Mouse (Mus musculus) granulocyte monocyte progenitor cell, adult 5-6 weeks (primary cell): ENCODE results near the gene Eps15l1. TPM values are rescaled to one million over a fixed set of nuclear protein-coding genes. Genes with fewer than 3 reads are reported as not detected.

ENCODE experiments used
- ATAC-seq: replicated peaks from 2 replicates; pipeline ENCODE4 v1.8.0; 2016; ENCODE audit warnings: mild to moderate bottlenecking, moderate TSS enrichment, inconsistent platforms; ENCODE audit not compliant: poor library complexity, severe bottlenecking
- total RNA-seq, 2 experiments: library from RNA; stranded (forward) in 1 of 2; stranded (reverse) in 1 of 2; fragments of 200-712, 200-1000 nt in 1 of 2; fragments of >200 nt in 1 of 2; fragmentation: Nextera tagmentation in 1 of 2; gene quantifications; 2 replicates each; pipeline ENCODE4 v1.2.3; 2014 to 2017

Gene Eps15l1
- total RNA-seq, 2 experiments from 2014 or later = 38.6 to 58.3 TPM

DNA sequence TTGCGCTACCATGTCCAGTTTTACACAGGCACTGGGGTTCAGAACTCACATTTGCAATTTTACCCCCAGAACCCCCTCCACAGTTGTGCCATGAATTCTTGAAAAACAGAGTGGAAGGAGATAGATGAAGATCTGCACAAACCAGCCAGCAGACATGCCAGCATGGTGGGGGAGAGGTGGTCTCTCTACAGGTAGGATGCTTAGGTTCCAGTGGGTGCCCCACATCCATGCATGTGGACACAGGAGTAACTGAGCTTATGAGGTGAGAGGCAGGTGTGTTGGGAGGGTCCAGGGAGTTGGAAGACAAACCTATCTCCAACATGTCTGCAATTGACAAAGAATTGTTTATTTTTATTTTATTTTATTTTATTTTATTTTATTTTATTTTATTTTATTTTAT, 122.3 kb downstream of the Eps15l1 start:
- no peak for ATAC-seq

- no peak for ATAC-seq
Measured at GRCm38 (mm10) chr8:72296561-72296960, 124.7 kb downstream of the Eps15l1 start.

DNA sequence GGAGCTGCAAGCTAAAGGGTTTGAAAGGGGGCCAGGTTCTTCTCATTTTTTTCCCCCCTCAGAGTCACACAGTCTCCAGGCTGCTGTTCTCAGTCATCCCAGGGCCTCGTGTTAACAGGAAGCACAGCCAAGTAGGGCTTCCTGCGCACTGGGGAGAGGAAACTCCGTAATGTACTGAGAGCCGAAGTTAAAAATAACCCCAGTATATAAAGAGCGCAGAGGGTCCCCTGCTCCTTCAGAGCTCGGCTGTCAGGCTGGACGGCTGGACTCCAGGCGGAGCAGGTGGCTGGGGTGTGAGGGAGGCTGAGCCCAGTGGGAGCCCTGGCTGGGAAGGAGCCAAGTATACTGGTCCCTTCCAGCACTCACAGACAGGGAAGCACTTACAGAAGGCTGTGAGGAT, 125.6 kb downstream of the Eps15l1 start:
- ATAC-seq = peak; percentile 90

- peak; percentile 28; the same call in 1 of the 2 replicates for ATAC-seq
Measured at GRCm38 (mm10) chr8:72295125-72295524, 126.1 kb downstream of the Eps15l1 start.

- ATAC-seq = no peak
Measured at GRCm38 (mm10) chr8:72293309-72293708, 128.0 kb downstream of the Eps15l1 start.

- ATAC-seq = no peak
Measured at GRCm38 (mm10) chr8:72291104-72291503, 130.2 kb downstream of the Eps15l1 start.

Other genes starting within 250 kb of the Eps15l1 start
- 6.2 and 14.0 TPM in 2 replicates for gene Hsh2d, start 231.8 kb downstream of the Eps15l1 start, total RNA-seq (2014; fragmentation: Nextera tagmentation)
- 2.6 and 3.1 TPM in 2 replicates for gene Hsh2d, start 231.8 kb downstream of the Eps15l1 start, total RNA-seq (2017)
- gene Cib3, start 208.6 kb downstream of the Eps15l1 start, total RNA-seq (2014; fragmentation: Nextera tagmentation) = 0.64 TPM in 1 of 2 replicates, not detected in the other
- not detected in 2 replicates for gene Cib3, start 208.6 kb downstream of the Eps15l1 start, total RNA-seq (2017)
- gene Gm11034, start 207.8 kb downstream of the Eps15l1 start, total RNA-seq (2014; fragmentation: Nextera tagmentation) = not detected in 2 replicates
- gene Gm11034, start 207.8 kb downstream of the Eps15l1 start, total RNA-seq (2017) = not detected in 2 replicates
- gene Fam32a, start 201.7 kb downstream of the Eps15l1 start, total RNA-seq (2014; fragmentation: Nextera tagmentation) = 47.5 and 52.6 TPM in 2 replicates
- 42.1 and 42.9 TPM in 2 replicates for gene Fam32a, start 201.7 kb downstream of the Eps15l1 start, total RNA-seq (2017)
- gene Ap1m1, start 181.4 kb downstream of the Eps15l1 start, total RNA-seq (2014; fragmentation: Nextera tagmentation) = 80.1 and 117 TPM in 2 replicates
- gene Ap1m1, start 181.4 kb downstream of the Eps15l1 start, total RNA-seq (2017) = 49.1 and 59.8 TPM in 2 replicates
- gene Gm10282, start 116.2 kb downstream of the Eps15l1 start, total RNA-seq (2014; fragmentation: Nextera tagmentation) = 29.7 and 33.2 TPM in 2 replicates
- 67.4 and 74.9 TPM in 2 replicates for gene Gm10282, start 116.2 kb downstream of the Eps15l1 start, total RNA-seq (2017)
- gene Klf2, start 102.4 kb downstream of the Eps15l1 start, total RNA-seq (2014; fragmentation: Nextera tagmentation) = 1.9 and 5.5 TPM in 2 replicates
- 2.8 and 3.2 TPM in 2 replicates for gene Klf2, start 102.4 kb downstream of the Eps15l1 start, total RNA-seq (2017)
- gene Calr3, start 22.4 kb upstream of the Eps15l1 start, total RNA-seq (2014; fragmentation: Nextera tagmentation) = 0.34 and 1.5 TPM in 2 replicates
- 2.2 and 4.7 TPM in 2 replicates for gene Calr3, start 22.4 kb upstream of the Eps15l1 start, total RNA-seq (2017)
- 3.6 and 6.4 TPM in 2 replicates for gene 1700030K09Rik, start 22.4 kb upstream of the Eps15l1 start, total RNA-seq (2014; fragmentation: Nextera tagmentation)
- gene 1700030K09Rik, start 22.4 kb upstream of the Eps15l1 start, total RNA-seq (2017) = 6.1 and 7.1 TPM in 2 replicates
- 88.2 and 110 TPM in 2 replicates for gene Cherp, start 53.8 kb upstream of the Eps15l1 start, total RNA-seq (2014; fragmentation: Nextera tagmentation)
- gene Cherp, start 53.8 kb upstream of the Eps15l1 start, total RNA-seq (2017) = 13.3 and 27.7 TPM in 2 replicates
- 38.6 and 52.6 TPM in 2 replicates for gene Slc35e1, start 71.2 kb upstream of the Eps15l1 start, total RNA-seq (2014; fragmentation: Nextera tagmentation)
- 31.0 and 31.1 TPM in 2 replicates for gene Slc35e1, start 71.2 kb upstream of the Eps15l1 start, total RNA-seq (2017)
- 10.9 and 16.1 TPM in 2 replicates for gene Med26, start 126.8 kb upstream of the Eps15l1 start, total RNA-seq (2014; fragmentation: Nextera tagmentation)
- gene Med26, start 126.8 kb upstream of the Eps15l1 start, total RNA-seq (2017) = 6.2 and 6.9 TPM in 2 replicates
- gene Smim7, start 149.6 kb upstream of the Eps15l1 start, total RNA-seq (2014; fragmentation: Nextera tagmentation) = 34.6 and 41.1 TPM in 2 replicates
- gene Smim7, start 149.6 kb upstream of the Eps15l1 start, total RNA-seq (2017) = 30.0 and 46.5 TPM in 2 replicates
- gene Tmem38a, start 150.6 kb upstream of the Eps15l1 start, total RNA-seq (2014; fragmentation: Nextera tagmentation) = 1.7 and 2.0 TPM in 2 replicates
- gene Tmem38a, start 150.6 kb upstream of the Eps15l1 start, total RNA-seq (2017) = 0.09 and 0.21 TPM in 2 replicates
- 7.5 and 8.4 TPM in 2 replicates for gene Nwd1, start 225.3 kb upstream of the Eps15l1 start, total RNA-seq (2014; fragmentation: Nextera tagmentation)
- 3.8 and 4.7 TPM in 2 replicates for gene Nwd1, start 225.3 kb upstream of the Eps15l1 start, total RNA-seq (2017)